In genomic region chr4:141422841-141423240, GRCm38 (mm10) we compare ENCODE assay signal across 37 mouse cellular contexts. TPM values are rescaled to one million over a fixed set of nuclear protein-coding genes. Genes with fewer than 3 reads are reported as not detected.
A peak's percentile ranks its signal among the peaks of the same experiment; 100 is the strongest.
DNase-seq lines count a peak whose midpoint lies in the region; ATAC-seq and TF ChIP-seq lines count a peak whose summit lies in the region.
"Had no signal": no experiment of that assay in that cellular context is flagged by ENCODE, and none has a peak within 500 bp of the region (broad histone marks: within the 10 kb centered on the region; RNA-seq: fewer than 3 reads in every experiment).

No protein-coding gene starts in this region.

- peak overlapping the region; percentile 71 for H3K4me2 ChIP-seq in heart, embryonic 11.5 days
- peak overlapping the region; percentile 75 for H3K4me2 ChIP-seq in heart, embryonic 15.5 days
- H3K4me2 ChIP-seq in myocyte (ENCODE audit: low read depth) = peak overlapping the region; percentile 91
- H3K4me2 ChIP-seq: forebrain, embryonic 15.5 days; hindbrain, embryonic 15.5 days; kidney, embryonic 15.5 days; limb, embryonic 12.5 days; liver, embryonic 11.5 days; midbrain, embryonic 13.5 days; neural tube, embryonic 12.5 days had no signal

- TF ChIP-seq CTCF in embryonic fibroblast, embryonic 13.5 days (IDR thresholded peaks at IDR 0.05; ENCODE audit: borderline replicate concordance, insufficient read depth, low read length) = no peak

- no peaks in the 10 kb centered on the region for H3K27me3 ChIP-seq in heart, embryonic 11.5 days (ENCODE audit: control insufficient read depth, insufficient read depth, low read length)
- H3K27me3 ChIP-seq in heart, embryonic 15.5 days = no peaks in the 10 kb centered on the region
- H3K27me3 ChIP-seq in myocyte (ENCODE audit: control insufficient read depth, insufficient read depth, insufficient read length) = no peaks in the 10 kb centered on the region
- H3K27me3 ChIP-seq: forebrain, embryonic 15.5 days; Patski had no signal

- H3K4me3 ChIP-seq in heart, embryonic 11.5 days (ENCODE audit: low read depth, low read length) = peak overlapping the region; percentile 76
- H3K4me3 ChIP-seq in embryonic fibroblast, embryonic 13.5 days (ENCODE audit: insufficient read depth, low read length) = no peak overlapping the region
- peak overlapping the region; percentile 65 for H3K4me3 ChIP-seq in heart, embryonic 15.5 days
- peak overlapping the region; percentile 8 for H3K4me3 ChIP-seq in myocyte
- H3K4me3 ChIP-seq: forebrain, embryonic 15.5 days; hindbrain, embryonic 15.5 days; kidney, embryonic 15.5 days; limb, embryonic 12.5 days; midbrain, embryonic 13.5 days; neural tube, embryonic 12.5 days had no signal

- peaks cover 37% of the 10 kb centered on the region for H3K4me1 ChIP-seq in heart, embryonic 11.5 days (ENCODE audit: control insufficient read depth, insufficient read depth, low read length)
- peaks cover 20% of the 10 kb centered on the region for H3K4me1 ChIP-seq in embryonic fibroblast, embryonic 13.5 days (ENCODE audit: control insufficient read depth, insufficient read depth, low read length)
- H3K4me1 ChIP-seq in heart, embryonic 15.5 days (replicated peaks) = peaks cover 53% of the 10 kb centered on the region

- no peak for TF ChIP-seq POLR2A in embryonic fibroblast, embryonic 13.5 days (IDR thresholded peaks at IDR 0.05; ENCODE audit: low read depth, low read length)
- peak; percentile 12 for TF ChIP-seq POLR2A in myocyte (IDR thresholded peaks at IDR 0.05; ENCODE audit: insufficient read length, low read depth)

- 42% methylated on average over 5 of the region's 5 CpGs for WGBS in heart, embryonic 11.5 days (ENCODE audit: insufficient replicate concordance)
- WGBS in heart, embryonic 15.5 days = 44% methylated on average over 5 of the region's 5 CpGs

- no peak overlapping the region for H3ac ChIP-seq in myocyte (ENCODE audit: control insufficient read depth, insufficient read length)

- no peaks in the 10 kb centered on the region for H3K9me3 ChIP-seq in heart, embryonic 11.5 days (replicated peaks; ENCODE audit: control insufficient read depth, low read length)
- H3K9me3 ChIP-seq in heart, embryonic 15.5 days (replicated peaks) = no peaks in the 10 kb centered on the region
- H3K9me3 ChIP-seq: forebrain, embryonic 15.5 days; G1E; hindbrain, embryonic 15.5 days; kidney, embryonic 15.5 days; limb, embryonic 12.5 days; midbrain, embryonic 13.5 days; neural tube, embryonic 12.5 days had no signal

- ATAC-seq in heart, embryonic 11.5 days (replicated peaks; ENCODE audit: insufficient number of reproducible peaks, low FRiP score, low TSS enrichment) = no peak
- no peak for ATAC-seq in heart, embryonic 15.5 days (replicated peaks; ENCODE audit: insufficient number of reproducible peaks, insufficient read depth, low FRiP score, low read depth)
- no peak for ATAC-seq in erythroid progenitor cell, adult 5-6 weeks (replicated peaks; ENCODE audit: low FRiP score, poor library complexity, severe bottlenecking)
- ATAC-seq: forebrain, embryonic 15.5 days; liver, postnatal 0 days; midbrain, embryonic 13.5 days; Patski had no signal

- H3K27ac ChIP-seq in heart, embryonic 11.5 days (ENCODE audit: low read depth, low read length) = peak overlapping the region; percentile 97
- 0 out of 2 replicates have a peak overlapping the region, but pooled peaks have one; percentile 15 for H3K27ac ChIP-seq in embryonic fibroblast, embryonic 13.5 days (ENCODE audit: insufficient read depth, low read length)
- H3K27ac ChIP-seq in heart, embryonic 15.5 days = peak overlapping the region; percentile 97
- H3K27ac ChIP-seq: forebrain, embryonic 15.5 days; hindbrain, embryonic 15.5 days; kidney, embryonic 15.5 days; limb, embryonic 12.5 days; midbrain, embryonic 13.5 days; neural tube, embryonic 12.5 days had no signal

- no peaks in the 10 kb centered on the region for H3K79me2 ChIP-seq in myocyte (ENCODE audit: control insufficient read depth, insufficient read depth)

- 0 out of 2 replicates have a peak, but pooled peaks cover 6% of the 10 kb centered on the region for H3K36me3 ChIP-seq in heart, embryonic 11.5 days (ENCODE audit: control insufficient read depth, insufficient read depth, low read length)
- H3K36me3 ChIP-seq in heart, embryonic 15.5 days = no peaks in the 10 kb centered on the region
- no peaks in the 10 kb centered on the region for H3K36me3 ChIP-seq in myocyte (ENCODE audit: control insufficient read depth, insufficient read depth)
- H3K36me3 ChIP-seq: forebrain, embryonic 15.5 days; G1E; hindbrain, embryonic 15.5 days; kidney, embryonic 15.5 days; limb, embryonic 12.5 days; midbrain, embryonic 13.5 days; neural tube, embryonic 12.5 days had no signal

- no peak for DNase-seq in heart, postnatal 4 days
- DNase-seq in embryo, embryonic 11 days = no peak
- no peak for DNase-seq in cerebellum, postnatal 14 days
- DNase-seq: adrenal gland, adult 2 months; B cell, adult 2 months; cerebellum, adult 11-12 months; cerebellum, postnatal 25 days; gastrocnemius, postnatal 36 days; kidney, postnatal 36 days; layer of hippocampus, postnatal 36 days; liver, postnatal 0 days; lung, postnatal 14 days; retina, postnatal 1 day; right cerebral cortex, postnatal 25 days had no signal

- H3K9ac ChIP-seq in heart, embryonic 11.5 days (ENCODE audit: low read depth, low read length) = peak overlapping the region; percentile 94
- peak overlapping the region; percentile 81 for H3K9ac ChIP-seq in heart, embryonic 15.5 days
- H3K9ac ChIP-seq: forebrain, embryonic 15.5 days; hindbrain, embryonic 15.5 days; kidney, embryonic 15.5 days; limb, embryonic 12.5 days; liver, postnatal 0 days; midbrain, embryonic 13.5 days; neural tube, embryonic 12.5 days had no signal

TF ChIP-seq in myocyte, 11 proteins besides CTCF, POLR2A, EP300 and RAD21:
- no peak for TF ChIP-seq TCF12 (IDR thresholded peaks at IDR 0.05; ENCODE audit: insufficient read depth, poor library complexity, severe bottlenecking)
- peak in 1 of 3 experiments; percentile 5 for TF ChIP-seq MYOD1 (IDR thresholded peaks at IDR 0.05; ENCODE audit: control insufficient read depth in 1 of 3, insufficient read length in 2 of 3, low read depth in 2 of 3)

RNA-seq across cellular contexts. Expression of gene Hspb7, which starts 2.3 kb away (rescaled TPM):
- polyA plus RNA-seq in heart, embryonic 11.5 days (2014; fragmentation: Nextera tagmentation; extraction: Ambion mirVana) = 155 and 275 TPM in 2 replicates
- total RNA-seq in heart, postnatal 4 days (2021) = 100 to 1,000 TPM; 865 to 923 TPM
- polyA plus RNA-seq in embryonic fibroblast, embryonic 13.5 days (2011; ENCODE audit: insufficient read length, low read depth, missing spikeins) = 1.2 and 1.9 TPM in 2 replicates
- 220 and 234 TPM in 2 replicates for polyA plus RNA-seq in heart, embryonic 15.5 days (2015; fragmentation: Nextera tagmentation; extraction: Ambion mirVana)
- polyA plus RNA-seq in myocyte (2012; fragmentation: generic; extraction: Trizol) = 31.1 TPM
- total RNA-seq in erythroid progenitor cell, adult 5-6 weeks (2015; ENCODE audit: low replicate concordance) = not detected in 2 replicates
- total RNA-seq in erythroid progenitor cell, adult 5-6 weeks (2017; ENCODE audit: low replicate concordance) = not detected in 2 replicates
- total RNA-seq: G1E; layer of hippocampus, postnatal 36 days; megakaryocyte progenitor cell, adult 5-6 weeks had no signal
- polyA plus RNA-seq: forebrain, embryonic 15.5 days; G1E; hindbrain, embryonic 15.5 days; limb, embryonic 12.5 days; midbrain, embryonic 13.5 days; neural tube, embryonic 12.5 days had no signal

RNA-seq across cellular contexts. Expression of gene Clcnkb, which starts 7.0 kb away (rescaled TPM):
- 0.90 and 1.0 TPM in 2 replicates for polyA plus RNA-seq in heart, embryonic 11.5 days (2014; fragmentation: Nextera tagmentation; extraction: Ambion mirVana)
- 1 to 10 TPM in 1 of 2 experiments, under 1 TPM in 1; 0.61 to 1.3 TPM for total RNA-seq in heart, postnatal 4 days (2021)
- polyA plus RNA-seq in embryonic fibroblast, embryonic 13.5 days (2011; ENCODE audit: insufficient read length, low read depth, missing spikeins) = not detected in 2 replicates
- polyA plus RNA-seq in heart, embryonic 15.5 days (2015; fragmentation: Nextera tagmentation; extraction: Ambion mirVana) = 0.39 and 0.60 TPM in 2 replicates
- 0.23 TPM for polyA plus RNA-seq in myocyte (2012; fragmentation: generic; extraction: Trizol)
- total RNA-seq in erythroid progenitor cell, adult 5-6 weeks (2015; ENCODE audit: low replicate concordance) = not detected in 2 replicates
- not detected in 2 replicates for total RNA-seq in erythroid progenitor cell, adult 5-6 weeks (2017; ENCODE audit: low replicate concordance)
- total RNA-seq: adrenal gland, adult 2 months; hematopoietic stem cell, adult 5-6 weeks; layer of hippocampus, adult 8-10 months; layer of hippocampus, postnatal 36 days; left cerebral cortex, postnatal 10 days; megakaryocyte progenitor cell, adult 5-6 weeks had no signal
- polyA plus RNA-seq: adrenal gland, adult 2 months; embryonic facial prominence, embryonic 14.5 days; forebrain, embryonic 15.5 days; G1E; hindbrain, embryonic 15.5 days; limb, embryonic 12.5 days; liver, embryonic 11.5 days; liver, postnatal 0 days; midbrain, embryonic 13.5 days; neural tube, embryonic 12.5 days had no signal

RNA-seq across cellular contexts. Expression of gene Srarp, which starts 13.1 kb away (rescaled TPM):
- polyA plus RNA-seq in heart, embryonic 11.5 days (2014; fragmentation: Nextera tagmentation; extraction: Ambion mirVana) = not detected in 2 replicates
- total RNA-seq in heart, postnatal 4 days (2021) = not detected
- polyA plus RNA-seq in embryonic fibroblast, embryonic 13.5 days (2011; ENCODE audit: insufficient read length, low read depth, missing spikeins) = not detected in 2 replicates
- polyA plus RNA-seq in heart, embryonic 15.5 days (2015; fragmentation: Nextera tagmentation; extraction: Ambion mirVana) = not detected in 2 replicates
- not detected for polyA plus RNA-seq in myocyte (2012; fragmentation: generic; extraction: Trizol)
- total RNA-seq in erythroid progenitor cell, adult 5-6 weeks (2015; ENCODE audit: low replicate concordance) = not detected in 2 replicates
- not detected in 2 replicates for total RNA-seq in erythroid progenitor cell, adult 5-6 weeks (2017; ENCODE audit: low replicate concordance)
- total RNA-seq: adrenal gland, postnatal 4 days; CH12.LX; G1E; hematopoietic stem cell, adult 5-6 weeks; megakaryocyte progenitor cell, adult 5-6 weeks had no signal
- polyA plus RNA-seq: embryonic facial prominence, embryonic 14.5 days; forebrain, embryonic 15.5 days; G1E; intestine, embryonic 14.5 days; kidney, embryonic 15.5 days; limb, embryonic 12.5 days; liver, embryonic 11.5 days; liver, postnatal 0 days; midbrain, embryonic 13.5 days; neural tube, embryonic 12.5 days; spleen, adult 2 months had no signal

RNA-seq across cellular contexts. Expression of gene Zbtb17, which starts 21.6 kb away (rescaled TPM):
- polyA plus RNA-seq in heart, embryonic 11.5 days (2014; fragmentation: Nextera tagmentation; extraction: Ambion mirVana) = 19.1 and 21.3 TPM in 2 replicates
- total RNA-seq in heart, postnatal 4 days (2021) = 10 to 100 TPM; 19.2 to 21.7 TPM
- polyA plus RNA-seq in embryonic fibroblast, embryonic 13.5 days (2011; ENCODE audit: insufficient read length, low read depth, missing spikeins) = 14.4 and 15.1 TPM in 2 replicates
- 17.9 and 22.5 TPM in 2 replicates for polyA plus RNA-seq in heart, embryonic 15.5 days (2015; fragmentation: Nextera tagmentation; extraction: Ambion mirVana)
- polyA plus RNA-seq in myocyte (2012; fragmentation: generic; extraction: Trizol) = 30.1 TPM
- 1.4 and 14.3 TPM in 2 replicates for total RNA-seq in erythroid progenitor cell, adult 5-6 weeks (2015; ENCODE audit: low replicate concordance)
- total RNA-seq in erythroid progenitor cell, adult 5-6 weeks (2017; ENCODE audit: low replicate concordance) = 1.5 and 7.7 TPM in 2 replicates

RNA-seq across cellular contexts. Expression of gene Clcnka, which starts 24.3 kb away (rescaled TPM):
- 0.14 and 0.42 TPM in 2 replicates for polyA plus RNA-seq in heart, embryonic 11.5 days (2014; fragmentation: Nextera tagmentation; extraction: Ambion mirVana)
- total RNA-seq in heart, postnatal 4 days (2021) = not detected
- polyA plus RNA-seq in embryonic fibroblast, embryonic 13.5 days (2011; ENCODE audit: insufficient read length, low read depth, missing spikeins) = not detected in 2 replicates
- 0.05 and 0.06 TPM in 2 replicates for polyA plus RNA-seq in heart, embryonic 15.5 days (2015; fragmentation: Nextera tagmentation; extraction: Ambion mirVana)
- 0.85 TPM for polyA plus RNA-seq in myocyte (2012; fragmentation: generic; extraction: Trizol)
- total RNA-seq in erythroid progenitor cell, adult 5-6 weeks (2015; ENCODE audit: low replicate concordance) = not detected in 2 replicates
- total RNA-seq in erythroid progenitor cell, adult 5-6 weeks (2017; ENCODE audit: low replicate concordance) = not detected in 2 replicates
- total RNA-seq: adrenal gland, adult 2 months; CH12.LX; G1E; hematopoietic stem cell, adult 5-6 weeks; layer of hippocampus, adult 8-10 months; layer of hippocampus, postnatal 36 days; left cerebral cortex, postnatal 10 days; megakaryocyte progenitor cell, adult 5-6 weeks had no signal
- polyA plus RNA-seq: forebrain, embryonic 15.5 days; G1E; intestine, embryonic 14.5 days; liver, postnatal 0 days; midbrain, embryonic 13.5 days; neural tube, embryonic 12.5 days had no signal

Comparison
In these comparisons a context has a peak if more than half of its experiments do, and no peak if none do; other contexts are left out.
1. H3K27ac ChIP-seq: peak in every context shown above with its lines; median percentile 97 in heart, embryonic 11.5 days; 97 in heart, embryonic 15.5 days; 15 in embryonic fibroblast, embryonic 13.5 days.
2. RNA of gene Hspb7, which starts 2.3 kb away (polyA plus RNA-seq): 155 to 275 TPM in heart, embryonic 11.5 days, 220 to 234 TPM in heart, embryonic 15.5 days and 31.1 TPM in myocyte (single experiment); 1.2 to 1.9 TPM in embryonic fibroblast, embryonic 13.5 days; every median in the first group is over 10 times any median in the second.
3. Peak in every context shown above with its lines, with median percentiles within 50 percentile points of each other: H3K4me2 ChIP-seq.